Mouse (Mus musculus) midbrain, embryonic 12.5 days (tissue): ENCODE data around the gene Nudt3. TPM values are rescaled to one million over a fixed set of nuclear protein-coding genes. Genes with fewer than 3 reads are reported as not detected.

Experiments used
- ATAC-seq: fragments of 200-750 bp; cut with Nextera tagmentation; 2 replicates; pipeline ENCODE4 v1.8.0; 2017; ENCODE audit warnings: low read depth, moderate TSS enrichment, moderate library complexity; ENCODE audit not compliant: low FRiP score
- H3K27ac ChIP-seq: fragments of 300-500 bp; sonication (generic); replicated peaks from 2 replicates; pipeline ENCODE4 v1.5.1; 2016; ENCODE audit warnings: mild to moderate bottlenecking
- H3K27me3 ChIP-seq: fragments of 300-500 bp; sonication (generic); 2 replicates; pipeline ENCODE4 v1.6.1; 2016; ENCODE audit warnings: mild to moderate bottlenecking
- H3K36me3 ChIP-seq: fragments of 300-500 bp; sonication (generic); 2 replicates; pipeline ENCODE4 v1.6.1; 2016
- H3K4me1 ChIP-seq: fragments of 300-500 bp; sonication (generic); 2 replicates; pipeline ENCODE4 v1.6.1; 2016
- H3K4me2 ChIP-seq: fragments of 300-500 bp; sonication (generic); replicated peaks from 2 replicates; pipeline ENCODE4 v1.6.1; 2016; ENCODE audit warnings: mild to moderate bottlenecking, moderate library complexity
- H3K4me3 ChIP-seq: fragments of 300-500 bp; sonication (generic); 2 replicates; pipeline ENCODE4 v1.5.1; 2016; ENCODE audit warnings: mild to moderate bottlenecking
- H3K9ac ChIP-seq: fragments of 300-500 bp; sonication (generic); replicated peaks from 2 replicates; pipeline ENCODE4 v1.6.1; 2016; ENCODE audit warnings: mild to moderate bottlenecking, moderate library complexity
- H3K9me3 ChIP-seq: fragments of 300-500 bp; sonication (generic); 2 replicates; pipeline ENCODE4 v1.6.1; 2016; ENCODE audit warnings: mild to moderate bottlenecking
- WGBS: fragments of 180-500 bp; shearing (Covaris S2); methylation state at CpG from one replicate; pipeline ENCODE4 v1.1.7; 2016; 5-methylcytosine and 5-hydroxymethylcytosine counted together
- polyA plus RNA-seq: library from polyadenylated mRNA; unstranded; fragments of >200 nt; fragmentation: Nextera tagmentation; extraction: Ambion mirVana; gene quantifications from 2 replicates; pipeline ENCODE4 v1.2.1, GENCODE M21; 2016

Nudt3 gene
- polyA plus RNA-seq, 1 experiment from 2014 or later, result 189 TPM

DNA sequence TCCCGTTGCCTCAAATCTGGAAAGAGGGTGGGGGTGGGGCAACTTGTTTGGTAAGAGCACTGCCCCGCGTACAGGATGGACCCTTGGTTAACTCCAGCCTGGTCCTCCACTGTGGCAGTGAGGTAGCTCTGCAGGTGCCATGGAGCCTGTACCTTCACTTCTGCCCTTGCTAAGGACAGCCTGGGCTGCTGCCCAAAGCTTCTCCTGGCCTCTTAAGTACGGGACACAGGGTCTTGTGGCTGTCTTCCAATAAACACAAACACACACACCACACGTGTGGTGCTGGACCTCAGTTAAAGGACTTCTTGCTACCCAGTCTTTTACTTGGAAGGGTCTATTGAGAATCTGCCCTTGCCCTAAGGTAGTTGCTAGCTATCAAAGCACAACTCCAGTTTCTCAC lies 64.5 kb downstream of the Nudt3 start:
- Histone ChIP-seq H3K9ac (peak overlapping the region; percentile 24; the same call in 1 of the 2 replicates), H3K4me2 (peak overlapping the region; percentile 82), H3K9me3 (no peaks in the 10 kb centered on the region), H3K4me3 (peak overlapping the region; percentile 92), H3K27ac (no peak overlapping the region), H3K27me3 (peaks cover 14% of the 10 kb centered on the region; the same call in 1 of the 2 replicates), H3K36me3 (peaks cover 15% of the 10 kb centered on the region), H3K4me1 (peaks cover 47% of the 10 kb centered on the region)
- ATAC-seq, result no peak
- WGBS, result 11% methylated on average over 5 of the region's 5 CpGs

DNA sequence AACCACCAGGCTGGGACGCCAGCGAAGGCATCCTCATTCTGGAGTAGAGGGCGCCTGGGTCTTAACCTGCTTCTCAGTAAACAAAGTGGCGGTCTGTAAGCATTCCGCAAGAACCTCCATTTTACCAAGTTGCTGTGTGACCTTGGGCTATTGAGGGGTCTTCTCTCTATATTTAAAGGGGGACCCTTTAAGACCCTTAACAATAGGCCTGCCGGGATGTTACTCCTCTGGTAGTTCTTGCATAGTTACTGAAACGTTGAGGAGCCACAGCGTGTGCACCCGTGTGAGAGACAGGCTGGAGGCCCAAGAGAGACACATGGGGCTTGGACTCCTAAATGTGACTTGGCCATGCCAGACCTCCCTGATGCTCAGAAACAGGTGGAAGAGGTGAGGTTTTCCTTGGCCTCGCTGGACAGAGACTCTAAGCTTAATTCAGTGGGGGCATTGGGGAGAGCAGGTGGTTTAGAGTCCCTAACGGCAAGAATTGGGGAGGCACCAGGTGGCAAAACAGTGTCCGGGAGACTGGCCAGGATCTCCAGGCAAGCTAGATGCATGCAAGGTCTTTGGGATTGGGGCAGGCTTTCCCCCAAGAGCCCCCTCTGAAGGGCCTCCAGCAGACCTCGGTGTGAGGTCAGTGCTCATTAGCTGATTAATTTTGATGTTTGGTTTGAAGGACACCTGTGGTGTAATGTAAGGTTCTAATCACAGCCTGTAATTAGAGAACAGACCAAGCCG lies 65.2 kb downstream of the Nudt3 start:
- 2% methylated on average over 14 of the region's 14 CpGs for WGBS
- Histone ChIP-seq H3K27me3 (peaks cover 17% of the 10 kb centered on the region; the same call in 1 of the 2 replicates), H3K27ac (peak overlapping the region; percentile 97), H3K9me3 (no peaks in the 10 kb centered on the region), H3K4me3 (peak overlapping the region; percentile 92), H3K4me2 (peak overlapping the region; percentile 82), H3K9ac (peak overlapping the region; percentile 96), H3K36me3 (peaks cover 13% of the 10 kb centered on the region; the same call in 1 of the 2 replicates), H3K4me1 (peaks cover 46% of the 10 kb centered on the region)
- no peak for ATAC-seq

DNA sequence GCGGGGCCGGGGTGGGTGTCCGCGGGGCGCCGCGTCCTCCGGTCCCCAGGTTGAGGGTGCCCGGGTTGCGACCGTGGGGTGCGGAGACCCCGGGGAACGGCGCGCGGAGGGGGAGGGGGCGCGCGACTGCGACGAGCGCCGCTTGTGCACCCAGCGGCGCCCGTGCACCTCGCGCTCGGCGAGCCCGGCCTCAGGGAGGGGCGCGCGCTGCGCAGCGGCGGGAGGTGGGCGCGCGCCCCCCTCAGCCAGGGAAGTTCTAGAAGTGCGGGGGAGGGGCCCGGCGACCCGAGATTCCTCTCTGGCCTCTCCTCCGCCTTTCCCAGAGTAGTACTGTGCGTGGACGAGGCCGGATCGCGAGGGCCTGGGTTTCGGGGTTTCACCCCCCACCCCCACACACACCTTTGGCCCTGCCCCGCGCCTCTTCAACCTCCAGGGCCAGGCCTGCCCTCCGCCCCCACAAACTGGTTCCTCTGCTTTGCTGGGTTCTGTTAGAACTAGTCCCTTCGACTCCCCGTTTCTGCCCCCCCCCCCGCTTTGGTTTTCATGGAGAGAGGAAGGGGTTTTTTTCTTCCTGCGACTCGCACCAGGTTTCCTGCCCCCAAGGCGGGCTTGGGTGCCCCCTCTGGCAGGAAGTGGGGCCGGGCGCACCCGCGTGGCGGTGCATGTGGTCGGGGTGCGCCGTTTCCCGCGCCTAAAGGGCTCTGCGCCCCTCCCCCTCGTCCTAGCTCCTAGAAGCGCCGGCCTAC lies 65.9 kb downstream of the Nudt3 start:
- H3K4me1 ChIP-seq, result peaks cover 46% of the 10 kb centered on the region

DNA sequence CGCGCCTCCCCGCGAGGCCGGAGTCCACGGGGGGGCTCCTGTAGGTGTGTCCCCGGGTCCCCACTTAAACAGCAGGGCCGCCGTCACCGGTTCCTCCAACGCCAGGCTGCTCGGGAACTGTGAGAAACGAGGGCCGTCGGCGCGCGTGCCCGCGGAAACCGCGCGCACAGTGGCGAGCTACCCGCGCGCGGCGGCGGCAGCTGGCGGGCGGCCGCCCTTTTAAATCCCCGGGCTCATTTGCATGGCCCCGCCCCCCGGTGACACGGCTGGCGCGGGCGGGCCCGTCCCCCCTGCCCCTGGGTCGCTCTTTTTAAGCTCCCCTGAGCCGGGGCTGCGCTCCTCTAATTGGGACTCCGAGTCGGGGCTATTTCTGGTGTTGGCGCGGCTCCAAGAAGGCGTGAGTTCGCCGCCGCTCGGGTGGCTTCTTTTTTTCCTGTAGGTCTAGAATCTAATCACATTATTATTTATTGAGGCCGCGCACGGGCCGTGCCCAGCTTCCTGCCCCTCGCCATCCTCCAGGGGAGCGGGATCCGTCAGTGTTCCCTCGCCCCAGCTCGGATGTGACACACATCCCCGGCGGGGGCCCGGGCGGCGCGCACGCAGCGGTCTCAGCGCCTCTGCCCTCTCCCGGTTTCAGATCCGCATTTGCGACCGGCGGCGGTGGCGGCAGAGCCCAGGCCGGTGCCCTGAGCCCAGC lies 66.8 kb downstream of the Nudt3 start, which contains the start of gene Hmga1:
Gene Hmga1, plus strand, starts transcription at position 183 of the 697 bp plus-strand sequence.
- Histone ChIP-seq H3K4me3 (peak within 1 kb of the TSS; percentile 92), H3K9me3 (no peaks in the 10 kb centered on the region), H3K27ac (peak within 1 kb of the TSS; percentile 97), H3K36me3 (peaks cover 8% of the 10 kb centered on the region; the same call in 1 of the 2 replicates), H3K9ac (peak within 1 kb of the TSS; percentile 96), H3K4me1 (peaks cover 42% of the 10 kb centered on the region), H3K27me3 (peaks cover 17% of the 10 kb centered on the region; the same call in 1 of the 2 replicates), H3K4me2 (peak within 1 kb of the TSS; percentile 82)
- ATAC-seq, result peak; percentile 70
- WGBS, result 0% methylated on average over 78 of the region's 79 CpGs

More for the DNA sequence above, 65.9 kb downstream of the Nudt3 start:
- Histone ChIP-seq H3K4me2 (peak overlapping the region; percentile 82), H3K27ac (peak overlapping the region; percentile 97), H3K9ac (peak overlapping the region; percentile 96), H3K9me3 (no peaks in the 10 kb centered on the region), H3K27me3 (peaks cover 17% of the 10 kb centered on the region; the same call in 1 of the 2 replicates), H3K4me3 (peak overlapping the region; percentile 92), H3K36me3 (peaks cover 13% of the 10 kb centered on the region; the same call in 1 of the 2 replicates)
- under 1% methylated on average over 70 of the region's 75 CpGs for WGBS
- ATAC-seq, result peak; percentile 23; the same call in 1 of the 2 replicates

DNA sequence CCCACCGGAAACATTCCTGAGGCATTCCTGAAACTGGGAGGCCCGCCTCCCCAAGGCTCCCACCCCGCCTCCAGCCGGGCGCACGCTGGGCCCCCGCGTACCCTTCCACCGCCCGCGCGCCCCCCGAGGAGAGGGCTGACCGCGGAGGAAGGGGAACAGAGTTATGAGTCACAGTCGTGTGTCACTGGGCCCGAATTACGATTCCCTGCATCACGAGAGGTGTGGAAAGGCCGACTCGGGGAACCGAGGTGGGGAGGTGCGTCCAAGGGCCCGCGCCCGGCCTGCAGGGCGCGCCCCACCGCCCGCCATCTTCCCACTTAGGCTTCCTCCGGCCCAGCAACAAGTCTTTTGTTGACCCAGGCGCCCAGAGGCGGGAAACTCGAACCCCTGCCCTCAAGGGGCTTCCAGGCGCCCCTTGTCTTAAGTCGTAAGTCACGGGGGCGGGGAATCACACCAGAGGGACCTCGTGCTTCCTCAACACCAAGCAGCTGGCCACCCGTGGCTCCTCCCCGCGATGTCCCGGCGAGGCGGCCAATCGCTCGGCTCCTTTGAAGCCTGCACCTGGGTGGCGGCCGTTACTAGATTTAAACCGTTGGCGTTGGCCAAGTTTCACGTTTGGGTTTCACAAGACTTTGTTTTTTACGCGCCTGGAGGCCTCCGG lies 67.7 kb downstream of the Nudt3 start:
- WGBS, result under 1% methylated on average over 46 of the region's 55 CpGs
- no peaks in the 10 kb centered on the region for H3K36me3 ChIP-seq
- peaks cover 42% of the 10 kb centered on the region for H3K4me1 ChIP-seq
- no peaks in the 10 kb centered on the region for H3K9me3 ChIP-seq
- peak overlapping the region; percentile 92 for H3K4me3 ChIP-seq
- peaks cover 17% of the 10 kb centered on the region; the same call in 1 of the 2 replicates for H3K27me3 ChIP-seq
- peak overlapping the region; percentile 59 for H3K9ac ChIP-seq
- H3K4me2 ChIP-seq, result peak overlapping the region; percentile 82
- peak; percentile 35 for ATAC-seq
- peak overlapping the region; percentile 97 for H3K27ac ChIP-seq

GRCm38 (mm10) chr17:27555075-27555511 lies 68.2 kb downstream of the Nudt3 start:
- Histone ChIP-seq H3K9ac (peak overlapping the region; percentile 59), H3K4me3 (peak overlapping the region; percentile 92), H3K27me3 (peaks cover 17% of the 10 kb centered on the region; the same call in 1 of the 2 replicates), H3K27ac (peak overlapping the region; percentile 97), H3K36me3 (no peaks in the 10 kb centered on the region), H3K4me1 (peaks cover 40% of the 10 kb centered on the region), H3K4me2 (peak overlapping the region; percentile 82), H3K9me3 (no peaks in the 10 kb centered on the region)
- WGBS, result 1% methylated on average over 39 of the region's 39 CpGs
- ATAC-seq, result peak; percentile 17; the same call in 1 of the 2 replicates

DNA sequence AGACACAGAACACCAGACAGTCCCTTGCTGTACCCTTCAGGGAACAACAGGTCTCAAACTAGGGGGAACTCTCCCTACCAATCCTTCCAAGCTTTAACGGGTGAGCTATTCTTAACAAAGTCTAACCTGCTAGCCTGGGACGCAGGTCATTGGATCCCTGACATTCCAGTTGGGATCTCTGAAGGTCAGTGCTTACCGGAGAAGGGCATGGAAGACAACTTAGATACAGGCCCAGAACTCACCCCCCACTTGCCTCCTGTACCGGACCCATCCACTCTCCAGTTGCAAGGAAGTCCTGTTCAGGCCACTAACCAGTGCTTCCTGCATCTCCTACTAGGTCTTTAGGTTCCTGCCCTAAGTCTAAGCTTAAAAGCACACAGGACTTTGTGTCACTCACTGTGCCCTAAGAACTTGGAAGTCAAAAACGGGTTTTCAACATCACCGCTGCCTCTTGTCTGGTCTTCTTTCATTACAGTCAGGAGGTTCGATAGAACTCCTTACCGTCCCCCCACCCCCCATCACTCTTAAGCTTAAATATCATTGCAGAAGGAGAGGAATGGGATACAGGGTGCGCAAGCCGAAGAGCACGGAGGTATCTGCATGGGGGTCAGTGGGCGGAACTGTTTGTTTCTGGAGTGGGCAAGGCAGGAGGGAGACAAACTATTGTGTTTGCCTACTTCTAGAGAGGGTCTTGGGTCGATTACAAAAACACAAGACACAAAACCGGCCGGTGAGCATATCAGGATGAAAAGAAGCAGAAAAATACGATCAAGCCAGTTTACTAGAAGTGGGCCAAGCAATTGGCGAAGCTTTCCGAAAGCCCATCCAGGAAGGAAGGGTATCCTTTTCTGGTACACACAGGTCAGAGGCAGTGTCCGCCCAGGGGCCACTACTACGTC lies 69.0 kb downstream of the Nudt3 start:
- Histone ChIP-seq H3K4me2 (peak overlapping the region; percentile 82), H3K4me1 (peaks cover 41% of the 10 kb centered on the region), H3K27me3 (peaks cover 17% of the 10 kb centered on the region; the same call in 1 of the 2 replicates), H3K27ac (peak overlapping the region; percentile 97), H3K9ac (peak overlapping the region; percentile 59), H3K4me3 (peak overlapping the region; percentile 92), H3K36me3 (no peaks in the 10 kb centered on the region), H3K9me3 (no peaks in the 10 kb centered on the region)
- ATAC-seq, result no peak
- WGBS, result 33% methylated on average over 20 of the region's 20 CpGs

GRCm38 (mm10) chr17:27552215-27553201 lies 70.8 kb downstream of the Nudt3 start:
- H3K9me3 ChIP-seq, result no peaks in the 10 kb centered on the region
- no peak overlapping the region for H3K4me3 ChIP-seq
- no peak overlapping the region for H3K9ac ChIP-seq
- H3K4me2 ChIP-seq, result no peak overlapping the region
- no peaks in the 10 kb centered on the region for H3K36me3 ChIP-seq
- WGBS, result 80% methylated on average over 22 of the region's 23 CpGs
- no peak for ATAC-seq
- no peak overlapping the region for H3K27ac ChIP-seq
- H3K27me3 ChIP-seq, result peaks cover 17% of the 10 kb centered on the region; the same call in 1 of the 2 replicates
- peaks cover 32% of the 10 kb centered on the region for H3K4me1 ChIP-seq

DNA sequence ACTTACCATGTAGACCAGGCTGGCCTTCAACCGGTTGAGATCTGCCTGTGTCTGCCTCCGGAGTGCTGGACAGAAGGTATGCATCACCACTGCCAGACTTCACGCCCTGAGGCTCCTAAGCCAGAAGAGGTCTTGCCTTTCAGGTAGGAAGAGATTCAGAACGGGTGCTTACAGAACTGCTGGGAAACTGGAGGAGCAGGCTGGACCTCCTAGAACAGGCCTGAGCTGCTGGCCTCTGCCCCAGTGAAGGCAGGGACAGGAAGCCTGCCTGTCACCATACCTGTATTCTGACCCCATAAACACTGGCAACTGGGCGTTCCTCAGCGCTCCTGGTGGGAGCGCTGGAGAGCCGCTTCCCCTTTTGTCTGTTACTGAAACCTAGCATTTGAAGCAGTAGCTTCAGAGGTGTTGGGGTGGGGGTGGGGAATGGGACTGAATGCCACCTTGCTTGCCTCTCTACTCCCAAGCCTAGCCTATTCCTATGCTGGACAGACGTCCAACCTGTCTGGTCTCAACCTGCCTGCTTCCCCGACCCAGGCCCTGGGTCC lies 71.8 kb downstream of the Nudt3 start:
- ATAC-seq, result no peak
- WGBS, result 62% methylated on average over 10 of the region's 10 CpGs
- Histone ChIP-seq H3K4me2 (no peak overlapping the region), H3K27ac (no peak overlapping the region), H3K27me3 (peaks cover 20% of the 10 kb centered on the region), H3K9ac (no peak overlapping the region), H3K9me3 (no peaks in the 10 kb centered on the region), H3K4me3 (no peak overlapping the region), H3K4me1 (peaks cover 29% of the 10 kb centered on the region), H3K36me3 (no peaks in the 10 kb centered on the region)
